Mouse (Mus musculus) left cerebral cortex, adult 8-10 months (tissue): ENCODE measurements around the gene Sept4. TPM values are rescaled to one million over a fixed set of nuclear protein-coding genes. Genes with fewer than 3 reads are reported as not detected.

Experiments
- DNase-seq, 2 experiments: peaks; one replicate each; pipeline ENCODE4 v3.0.0; 2022; ENCODE audit warnings: low spot score in 2 of 2
- total RNA-seq, 4 experiments: library from RNA; stranded (reverse); gene quantifications; 2 replicates each; pipeline ENCODE4 v1.2.4; 2022

Sept4 gene
- total RNA-seq, 4 experiments from 2014 or later, result 230 to 282 (median 253) TPM

DNA sequence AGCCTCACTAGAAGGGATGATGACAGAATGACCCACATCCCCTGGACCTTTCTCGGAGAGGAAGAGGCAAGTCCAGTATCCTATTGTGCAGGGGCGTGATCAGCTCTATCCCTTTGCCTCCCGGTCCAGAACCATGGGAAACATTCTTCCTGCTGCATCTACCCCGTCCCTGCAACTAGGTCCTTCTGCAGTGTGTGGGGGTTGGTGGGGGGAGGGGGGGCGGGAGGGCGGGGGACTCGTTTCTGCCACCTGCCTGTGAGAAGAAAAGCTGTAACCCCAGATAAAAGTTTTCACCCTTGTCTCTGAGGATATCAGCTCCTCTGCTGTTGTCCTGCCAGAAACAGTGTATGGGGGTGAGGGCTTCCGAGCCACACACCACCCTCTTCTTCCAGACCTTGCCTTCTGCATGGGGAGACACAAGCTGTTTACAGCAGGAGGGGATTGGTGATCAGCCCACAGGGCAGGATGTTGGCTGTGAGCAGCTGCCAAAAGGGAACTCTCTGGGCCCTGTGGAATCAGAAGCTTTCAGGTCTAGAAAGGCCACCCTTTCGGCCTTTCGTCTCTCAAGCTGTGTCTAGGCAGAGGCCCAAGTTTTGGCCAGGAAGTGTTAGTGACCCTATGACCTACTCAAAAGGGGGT lies 10.4 kb downstream of the Sept4 start:
- DNase-seq, result no peak

- DNase-seq, result no peak
Observed at GRCm38 (mm10) chr11:87579713-87580112, 11.0 kb downstream of the Sept4 start.

- DNase-seq, result no peak
Observed at GRCm38 (mm10) chr11:87580543-87581085, 11.9 kb downstream of the Sept4 start.

GRCm38 (mm10) chr11:87581161-87581865 lies 12.6 kb downstream of the Sept4 start:
- no peak for DNase-seq

- peak in 1 of 2 experiments; percentile 79 for DNase-seq
Observed at GRCm38 (mm10) chr11:87581933-87582710, 13.4 kb downstream of the Sept4 start.

DNA sequence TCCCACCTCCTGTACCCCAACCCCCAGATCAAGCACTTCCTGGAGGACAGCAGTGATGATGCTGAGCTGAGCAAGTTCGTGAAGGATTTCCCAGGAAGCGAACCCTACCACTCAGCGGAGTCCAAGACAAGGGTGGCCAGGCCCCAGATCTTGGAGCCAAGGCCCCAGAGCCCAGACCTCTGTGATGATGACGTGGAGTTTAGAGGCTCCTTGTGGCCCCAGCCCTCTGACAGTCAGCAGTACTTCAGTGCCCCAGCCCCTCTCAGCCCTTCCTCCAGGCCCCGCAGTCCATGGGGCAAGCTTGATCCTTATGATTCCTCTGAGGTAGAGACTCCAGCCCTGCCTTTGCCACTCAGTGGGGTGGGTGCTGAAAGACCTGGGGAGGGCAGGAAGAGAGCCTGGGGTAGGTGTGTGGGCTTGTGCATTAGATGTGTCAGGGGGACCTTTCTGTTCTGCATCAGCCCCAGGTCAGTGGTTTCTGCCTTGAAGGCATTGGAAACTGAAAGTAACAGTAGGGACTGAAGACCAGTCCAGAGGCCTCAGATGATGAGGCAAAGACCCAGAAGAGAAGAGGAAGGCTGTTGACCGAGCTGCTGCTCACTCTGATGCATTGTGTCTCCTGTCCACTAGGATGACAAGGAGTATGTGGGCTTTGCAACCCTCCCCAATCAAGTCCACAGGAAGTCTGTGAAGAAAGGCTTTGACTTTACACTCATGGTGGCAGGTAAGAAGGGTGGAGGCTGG lies 14.8 kb downstream of the Sept4 start:
- no peak for DNase-seq

- no peak for DNase-seq
Observed at GRCm38 (mm10) chr11:87584711-87585505, 16.2 kb downstream of the Sept4 start.

DNA sequence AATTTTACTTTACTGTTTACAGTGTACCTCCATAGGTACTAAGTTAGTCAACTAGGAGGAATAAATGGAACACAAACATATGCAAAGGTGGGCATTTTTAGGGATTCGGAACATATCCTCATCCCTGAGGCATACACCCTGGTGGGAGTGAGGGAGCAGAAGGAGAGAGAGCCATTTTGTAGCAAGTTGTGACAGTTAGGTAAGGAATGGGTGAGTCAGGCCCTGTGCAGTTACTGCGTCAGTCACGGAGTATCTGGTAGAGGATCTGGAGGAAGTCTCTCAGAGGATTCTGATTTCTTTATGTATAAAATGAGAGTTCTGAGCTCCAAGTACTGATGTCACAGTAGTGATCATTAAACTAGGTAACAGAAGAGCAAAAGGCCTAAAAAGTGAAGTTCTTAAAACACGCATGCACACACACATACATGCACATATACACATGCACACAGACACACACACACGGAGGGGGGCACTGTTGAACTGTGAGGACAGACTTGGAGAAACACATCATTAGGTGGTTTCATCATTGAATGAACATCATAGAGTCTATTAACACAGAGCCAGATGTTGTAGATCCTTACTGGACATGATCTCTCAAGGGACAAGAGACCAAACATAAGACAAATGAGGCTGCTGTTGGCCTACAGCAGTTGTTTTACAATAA lies 18.6 kb downstream of the Sept4 start:
- DNase-seq, result no peak

DNA sequence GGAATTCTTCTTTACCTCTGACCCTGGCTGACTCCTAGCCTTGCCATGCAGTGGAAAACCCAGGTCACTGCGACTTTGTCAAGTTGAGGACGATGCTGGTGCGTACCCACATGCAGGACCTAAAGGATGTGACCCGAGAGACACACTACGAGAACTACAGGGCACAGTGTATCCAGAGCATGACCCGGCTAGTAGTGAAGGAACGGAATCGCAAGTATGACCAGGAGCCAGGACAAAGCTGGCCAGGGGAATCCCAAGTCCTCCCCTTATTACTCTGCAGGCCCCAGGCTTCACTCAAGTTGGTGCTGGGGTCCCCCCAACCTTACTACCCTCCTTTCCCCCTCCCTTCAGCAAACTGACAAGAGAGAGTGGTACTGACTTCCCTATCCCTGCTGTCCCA lies 20.9 kb downstream of the Sept4 start:
- DNase-seq, result no peak

DNA sequence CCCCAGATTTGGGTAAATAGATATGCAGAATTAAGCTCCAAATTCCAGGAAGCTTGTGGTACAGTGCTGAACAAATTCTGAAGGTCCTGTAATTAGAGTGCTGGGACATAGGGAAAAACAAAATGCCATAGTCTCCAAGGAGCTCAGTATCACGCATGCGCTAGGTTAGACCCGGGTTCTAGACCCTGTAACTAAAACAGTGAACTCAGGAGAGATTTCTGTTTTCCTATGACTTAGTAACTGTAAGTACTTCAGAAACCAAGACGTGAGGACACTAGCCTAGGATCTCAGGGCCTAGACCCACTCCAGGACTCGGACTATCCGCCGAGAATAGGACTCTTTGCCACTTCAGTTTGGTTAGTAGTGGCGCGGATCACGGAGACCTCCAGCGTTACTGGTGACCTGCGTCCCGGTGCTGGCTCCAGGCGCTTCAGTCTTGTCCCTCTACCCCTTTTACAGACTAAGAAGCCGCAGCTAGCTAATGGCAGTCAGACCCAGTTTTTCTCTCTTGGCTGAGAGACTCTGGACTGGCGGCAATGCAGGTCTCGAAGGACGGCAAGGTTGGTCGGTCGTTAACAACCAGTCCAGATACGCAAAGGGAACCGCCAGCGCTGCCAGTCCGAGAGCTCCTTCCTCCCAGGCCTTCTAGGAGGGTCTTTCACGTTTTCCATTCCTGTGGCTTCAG lies 22.3 kb downstream of the Sept4 start:
- no peak for DNase-seq

DNA sequence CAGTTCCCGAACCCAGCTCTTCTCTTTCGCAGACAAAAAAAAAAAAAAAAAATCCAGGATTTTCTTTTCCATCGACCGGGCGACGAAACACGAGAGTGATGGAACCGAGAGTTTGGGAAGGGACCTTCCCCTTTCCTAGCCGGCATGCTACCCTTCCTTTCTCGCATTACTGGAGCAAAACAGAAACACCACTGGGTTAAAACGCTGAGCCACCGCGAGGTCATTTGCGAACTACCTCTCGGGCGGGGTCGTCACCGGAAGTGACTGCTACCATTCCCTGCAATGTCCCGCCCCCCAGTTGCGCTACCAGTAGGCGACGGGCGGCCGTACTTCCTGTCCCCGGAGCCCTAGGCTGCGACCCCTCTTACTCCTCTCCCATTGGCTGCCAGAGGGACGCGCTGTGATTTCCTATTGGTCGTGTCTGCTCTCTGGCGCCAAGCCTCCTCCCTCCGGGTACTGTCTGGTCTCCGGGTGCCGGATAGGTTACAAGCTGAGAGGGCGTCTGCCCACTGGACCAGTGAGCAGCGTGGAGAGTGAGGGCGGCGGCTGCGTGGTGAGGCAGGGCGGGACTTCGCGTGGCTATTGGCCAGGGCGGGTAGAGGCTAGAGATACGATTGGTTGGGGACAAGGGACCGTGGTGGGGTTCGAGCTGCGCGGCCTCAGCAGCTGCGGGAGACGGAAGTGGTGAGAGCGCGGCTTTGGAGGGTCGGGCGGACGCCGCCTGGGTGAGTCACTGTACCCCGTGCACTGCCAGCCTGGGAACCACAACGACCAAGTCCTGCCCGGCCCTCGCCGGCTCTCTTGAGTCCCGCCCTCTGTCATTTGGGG lies 23.0 kb downstream of the Sept4 start, which contains the start of gene Mtmr4:
Mtmr4 (plus strand) TSS at position 637 of the 828 bp plus-strand sequence.
- peak; percentile 97 to 100 for DNase-seq

DNA sequence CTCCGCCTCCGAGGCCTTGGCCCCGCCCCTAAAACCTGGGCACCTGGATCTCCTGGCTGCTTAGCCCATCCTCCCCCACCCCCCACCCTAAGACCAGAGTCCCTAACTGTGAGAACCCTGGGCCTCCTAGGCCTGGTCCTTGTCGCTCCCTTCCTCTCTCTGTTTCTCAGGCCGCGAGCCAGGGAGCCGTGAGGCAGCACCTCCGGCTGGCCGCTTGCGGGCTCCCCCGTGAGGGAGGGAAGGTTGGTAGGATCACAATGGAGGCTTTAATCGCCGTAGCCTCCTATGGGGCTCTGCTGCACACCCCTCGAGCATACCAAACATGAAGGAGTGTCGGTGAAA lies 23.6 kb downstream of the Sept4 start:
- no peak for DNase-seq

GRCm38 (mm10) chr11:87592713-87593598 lies 24.3 kb downstream of the Sept4 start:
- no peak for DNase-seq

DNA sequence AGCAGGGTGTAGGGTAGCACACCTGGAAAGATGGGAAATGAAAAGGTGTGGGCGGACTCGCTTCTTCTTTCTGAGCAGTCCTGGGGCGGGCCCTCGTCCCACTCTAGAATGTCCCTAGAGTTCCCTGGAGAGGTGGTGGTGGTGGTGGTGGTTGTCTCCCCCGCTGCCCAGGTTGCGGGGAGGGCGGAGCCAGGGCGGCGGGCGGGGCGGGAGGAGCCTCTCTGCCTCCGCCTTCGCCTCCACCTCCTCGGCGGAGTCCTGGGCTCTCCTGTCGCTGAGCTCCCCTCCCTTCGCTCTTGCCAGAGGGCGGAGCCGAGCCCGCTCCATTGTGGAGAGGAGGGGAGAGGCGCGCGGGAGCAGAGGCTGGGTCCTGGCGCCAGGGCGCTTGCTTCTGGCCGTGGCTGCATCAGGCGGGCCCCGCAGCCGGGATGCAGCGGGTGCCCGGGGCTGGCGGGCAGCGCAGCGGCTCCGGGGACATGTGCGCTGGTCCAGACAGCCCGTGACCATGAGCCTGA lies 26.7 kb downstream of the Sept4 start:
- DNase-seq, result peak; percentile 66 to 84

DNA sequence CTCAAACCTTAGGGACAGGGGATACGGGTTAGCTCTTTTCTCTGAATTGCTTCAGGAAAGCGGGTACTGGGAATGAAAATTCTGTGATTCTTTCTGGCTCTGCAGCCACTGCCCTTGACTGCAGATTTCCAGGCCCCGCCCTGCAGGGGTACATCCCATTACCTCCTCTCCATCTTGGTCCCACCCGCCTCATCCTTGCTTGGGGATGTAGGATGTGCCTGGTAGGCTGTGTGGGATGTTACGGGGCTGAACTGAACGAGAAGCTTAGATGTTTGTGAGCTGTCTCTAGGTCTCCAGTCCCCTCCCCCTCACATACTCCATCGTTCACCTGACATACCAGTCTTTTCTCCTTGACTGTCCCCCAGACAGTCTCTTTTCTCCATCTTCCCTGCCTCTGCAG lies 27.3 kb downstream of the Sept4 start:
- DNase-seq, result peak in 1 of 2 experiments; percentile 59

DNA sequence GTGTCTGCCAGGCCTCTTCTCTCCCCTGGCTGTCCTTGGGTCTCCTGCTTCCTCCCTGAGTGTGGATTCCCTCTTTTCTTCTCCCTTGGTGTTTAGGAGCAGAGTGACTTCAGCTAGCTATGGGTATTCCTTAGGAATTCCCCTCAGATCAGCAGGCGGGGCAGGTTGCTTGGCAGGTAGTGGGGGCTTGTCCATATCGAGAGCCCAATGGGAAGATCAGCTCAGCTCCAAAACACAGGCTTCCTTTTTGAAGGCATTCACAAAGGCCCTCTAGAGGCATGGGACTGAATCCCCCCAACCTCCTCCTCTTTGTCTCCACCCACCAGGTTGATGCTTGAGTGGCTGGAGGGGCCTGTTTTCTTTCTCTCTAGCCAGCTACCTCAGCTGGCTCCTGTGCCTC lies 27.8 kb downstream of the Sept4 start:
- no peak for DNase-seq

GRCm38 (mm10) chr11:87597061-87597460 lies 28.4 kb downstream of the Sept4 start:
- no peak for DNase-seq
